Mouse (Mus musculus) kidney, postnatal 14 days (tissue): ENCODE data around the gene Slc12a8.

ENCODE experiments used
- DNase-seq: peaks from one replicate; pipeline ENCODE4 v3.0.0; 2022; ENCODE audit warnings: mixed read lengths

The Slc12a8 gene

GRCm38 (mm10) chr16:33705258-33705657 is 188.1 kb downstream of the Slc12a8 start:
- peak; percentile 57 for DNase-seq

- no peak for DNase-seq
Measured at GRCm38 (mm10) chr16:33706111-33706890, 189.2 kb downstream of the Slc12a8 start.

GRCm38 (mm10) chr16:33708031-33708430 is 190.9 kb downstream of the Slc12a8 start:
- peak; percentile 26 for DNase-seq

- DNase-seq = no peak
Measured at GRCm38 (mm10) chr16:33708585-33709397, 191.7 kb downstream of the Slc12a8 start.
